Mouse (Mus musculus) gastrocnemius, adult 18-20 months (tissue): ENCODE measurements around the gene Hist1h3d. TPM values are rescaled to one million over a fixed set of nuclear protein-coding genes. Genes with fewer than 3 reads are reported as not detected.

Source experiments
- DNase-seq: peaks from one replicate; pipeline ENCODE4 v3.0.0; 2021; ENCODE audit warnings: low spot score
- microRNA-seq: library from miRNA; unstranded; fragments of <30 nt; microRNA quantifications from one replicate; pipeline ENCODE4 v1.2.0, GENCODE M21; 2021
- total RNA-seq, 2 experiments: library from RNA; stranded (reverse); gene quantifications; 2 replicates each; pipeline ENCODE4 v1.2.3; 2021

Hist1h3d gene
- total RNA-seq, 2 experiments from 2014 or later, result 3.2 to 3.7 TPM

DNA sequence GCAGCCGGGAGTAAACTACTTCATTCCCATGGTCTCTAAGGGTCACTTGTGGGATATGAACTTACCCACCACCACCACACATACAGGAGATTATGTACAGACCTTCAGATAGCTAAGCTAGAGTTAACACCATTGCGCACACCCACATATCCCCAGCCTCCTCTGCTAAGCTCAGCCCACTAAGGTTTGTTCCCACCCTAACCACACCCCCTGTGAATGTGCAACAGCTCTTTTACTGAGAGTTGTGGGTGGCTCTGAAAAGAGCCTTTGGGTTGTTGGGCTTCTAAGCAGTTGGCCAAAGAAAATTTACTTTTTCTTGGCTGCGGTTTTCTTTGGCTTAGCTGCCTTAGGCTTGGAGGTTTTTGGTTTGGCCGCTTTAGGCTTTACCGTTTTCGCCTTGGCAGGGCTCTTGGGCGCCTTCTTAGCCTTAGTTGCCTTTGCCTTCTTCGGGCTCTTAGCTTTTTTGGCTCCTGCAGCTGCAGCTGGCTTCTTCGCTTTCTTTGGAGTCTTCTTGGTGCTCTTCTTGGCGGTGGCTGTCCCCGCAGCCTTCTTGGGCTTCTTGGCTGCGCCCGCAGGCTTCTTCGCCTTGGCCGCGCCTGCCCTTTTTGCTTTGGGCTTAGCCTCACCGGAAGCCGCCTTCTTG is 46.1 kb downstream of the Hist1h3d start:
- DNase-seq, result peak; percentile 76

DNA sequence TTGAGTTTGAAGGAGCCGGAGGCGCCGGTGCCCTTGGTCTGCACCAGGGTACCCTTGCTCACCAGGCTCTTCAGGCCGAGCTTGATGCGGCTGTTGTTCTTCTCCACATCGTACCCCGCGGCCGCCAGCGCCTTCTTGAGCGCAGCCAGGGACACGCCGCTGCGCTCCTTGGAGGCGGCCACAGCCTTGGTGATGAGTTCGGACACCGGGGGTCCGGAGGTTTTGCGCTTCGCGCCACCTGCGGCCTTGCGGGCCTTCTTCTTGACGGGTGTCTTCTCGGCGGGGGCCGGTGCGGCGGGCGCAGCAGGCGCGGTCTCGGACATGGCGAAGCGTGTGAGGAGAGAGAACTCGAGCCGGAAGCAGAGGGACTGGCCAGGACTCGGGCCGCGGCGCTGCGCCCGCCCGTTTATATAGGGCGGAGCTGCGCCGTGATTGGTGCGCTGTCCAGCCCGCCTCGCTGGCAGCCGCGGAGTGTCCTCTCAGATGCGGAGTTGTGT is 46.7 kb downstream of the Hist1h3d start, which contains the start of gene Hist1h1e:
Hist1h1e (minus strand) TSS at position 384 of the 497 bp plus-strand sequence.
- DNase-seq, result peak; percentile 83

DNA sequence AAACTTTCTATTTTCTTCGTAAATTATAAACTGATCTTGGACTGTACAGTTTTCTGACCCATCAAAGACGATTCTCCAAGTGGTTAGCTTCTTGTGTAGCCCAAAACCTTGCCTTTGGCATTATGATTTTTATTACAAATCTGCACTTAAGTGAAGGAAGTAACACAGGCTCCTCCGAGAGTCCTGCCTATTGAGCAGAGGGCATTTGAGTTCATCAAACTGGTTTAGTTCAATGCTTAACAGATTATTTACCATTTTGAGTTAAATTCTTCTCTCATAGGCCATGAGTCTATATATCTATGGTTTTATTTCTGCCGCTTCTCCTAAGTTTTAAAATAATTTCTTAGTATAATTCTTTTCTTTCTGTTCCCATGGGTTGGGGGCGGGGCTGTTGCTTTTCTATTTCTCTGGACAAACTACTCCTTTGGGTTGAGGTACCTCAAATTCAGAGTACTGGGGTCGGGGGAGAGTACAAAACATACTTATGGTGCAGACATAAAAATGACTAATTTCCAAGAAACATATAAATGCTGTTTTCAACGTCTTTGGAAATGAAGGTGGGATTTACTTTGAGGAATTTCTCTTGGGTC is 47.4 kb downstream of the Hist1h3d start:
- no peak for DNase-seq

Small RNAs within 50 kb of the gene (microRNA-seq; reads per million reads assigned to microRNA genes)
- gene Gm44297 (not detected), gene Gm44359 (not detected), gene Gm44394 (not detected)

Other genes starting within 250 kb of the Hist1h3d start
- 10 to 100 TPM in 1 of 2 experiments, 1 to 10 TPM in 1; 9.9 to 11.7 TPM for gene Zfp322a, start 206.6 kb upstream of the Hist1h3d start, total RNA-seq
- gene Abt1, start 151.9 kb upstream of the Hist1h3d start, total RNA-seq, result 1 to 10 TPM; 3.8 to 4.2 TPM
- not detected for gene Btn1a1, start 109.9 kb upstream of the Hist1h3d start, total RNA-seq
- not detected for gene Btn2a2, start 86.9 kb upstream of the Hist1h3d start, total RNA-seq
- gene Hist1h4h, start 44.7 kb upstream of the Hist1h3d start, total RNA-seq, result 100 to 1,000 TPM; 149 to 163 TPM
- gene Hist1h2af, start 41.9 kb upstream of the Hist1h3d start, total RNA-seq, result 1 to 10 TPM in 1 of 2 experiments, under 1 TPM in 1; 0.73 to 1.9 TPM
- gene Hist1h3g, start 40.3 kb upstream of the Hist1h3d start, total RNA-seq, result under 1 TPM; 0.55 to 0.57 TPM
- 1 to 10 TPM; 1.0 to 1.1 TPM for gene Hist1h2bh, start 32.4 kb upstream of the Hist1h3d start, total RNA-seq
- 1 to 10 TPM; 3.0 to 4.8 TPM for gene Hist1h3f, start 31.7 kb upstream of the Hist1h3d start, total RNA-seq
- 10 to 100 TPM in 1 of 2 experiments, 1 to 10 TPM in 1; 8.3 to 12.3 TPM for gene Hist1h4f, start 24.1 kb upstream of the Hist1h3d start, total RNA-seq
- gene Hist1h1d, start 22.5 kb upstream of the Hist1h3d start, total RNA-seq, result under 1 TPM; 0.83 to 0.89 TPM
- 10 to 100 TPM; 11.6 to 12.3 TPM for gene Hist1h3e, start 13.4 kb upstream of the Hist1h3d start, total RNA-seq
- under 1 TPM; 0.41 to 0.85 TPM for gene Hist1h2ae, start 4.5 kb upstream of the Hist1h3d start, total RNA-seq
- gene Hist1h2bg, start 4.4 kb upstream of the Hist1h3d start, total RNA-seq, result 1 to 10 TPM; 2.2 to 3.7 TPM
- gene Hist1h2bf, start 1.6 kb upstream of the Hist1h3d start, total RNA-seq, result 1 to 10 TPM; 1.3 to 5.3 TPM
- 1 to 10 TPM in 1 of 2 experiments, under 1 TPM in 1; 0.80 to 1.7 TPM for gene Hist1h2ad, start 1.4 kb upstream of the Hist1h3d start, total RNA-seq
- 10 to 100 TPM; 33.6 to 46.4 TPM for gene Hist1h4d, start 5.8 kb downstream of the Hist1h3d start, total RNA-seq
- 10 to 100 TPM; 13.2 to 15.7 TPM for gene Hist1h2be, start 45.4 kb downstream of the Hist1h3d start, total RNA-seq
- gene Hist1h1e, start 46.8 kb downstream of the Hist1h3d start, total RNA-seq, result 10 to 100 TPM; 31.1 to 41.1 TPM
- gene Hist1h2ac, start 108.2 kb downstream of the Hist1h3d start, total RNA-seq, result 1 to 10 TPM in 1 of 2 experiments, under 1 TPM in 1; 0.68 to 1.3 TPM
- 10 to 100 TPM; 66.4 to 69.8 TPM for gene Hist1h2bc, start 108.4 kb downstream of the Hist1h3d start, total RNA-seq
- gene Hist1h1t, start 120.1 kb downstream of the Hist1h3d start, total RNA-seq, result not detected
- gene Hist1h4c, start 122.7 kb downstream of the Hist1h3d start, total RNA-seq, result 10 to 100 TPM; 57.1 to 66.2 TPM
- 10 to 100 TPM; 25.6 to 25.7 TPM for gene Hfe, start 135.1 kb downstream of the Hist1h3d start, total RNA-seq
- 100 to 1,000 TPM; 157 to 219 TPM for gene Hist1h1c, start 163.0 kb downstream of the Hist1h3d start, total RNA-seq
- gene Hist1h3c, start 169.8 kb downstream of the Hist1h3d start, total RNA-seq, result not detected
- 1 to 10 TPM; 1.3 to 1.4 TPM for gene Hist1h2bb, start 171.0 kb downstream of the Hist1h3d start, total RNA-seq
- gene Hist1h2ab, start 175.4 kb downstream of the Hist1h3d start, total RNA-seq, result under 1 TPM in 1 of 2 experiments, not detected in 1; 0.82 TPM
- 1 to 10 TPM in 1 of 2 experiments, not detected in 1; 1.3 TPM for gene Hist1h3b, start 176.5 kb downstream of the Hist1h3d start, total RNA-seq
- 1 to 10 TPM; 1.6 to 1.9 TPM for gene Hist1h4b, start 181.2 kb downstream of the Hist1h3d start, total RNA-seq
- 1 to 10 TPM in 1 of 2 experiments, under 1 TPM in 1; 0.89 to 2.8 TPM for gene Hist1h4a, start 185.5 kb downstream of the Hist1h3d start, total RNA-seq
- gene Hist1h3a, start 186.6 kb downstream of the Hist1h3d start, total RNA-seq, result 1 to 10 TPM; 5.1 to 5.3 TPM
- gene Hist1h1a, start 187.9 kb downstream of the Hist1h3d start, total RNA-seq, result under 1 TPM; 0.66 to 0.76 TPM
- not detected for gene Trim38, start 194.2 kb downstream of the Hist1h3d start, total RNA-seq
- not detected for gene Slc17a2, start 231.2 kb downstream of the Hist1h3d start, total RNA-seq